Mouse (Mus musculus) CD4-positive helper T cell, adult 2 months (primary cell): ENCODE results near the gene Efna5.
A peak's percentile ranks its signal among the peaks of the same experiment; 100 is the strongest.

ENCODE experiments used
- DNase-seq: peaks from one replicate; pipeline ENCODE4 v3.0.0-alpha.2; 2012; ENCODE audit warnings: low read depth, missing footprints, low spot score

Gene Efna5

DNA sequence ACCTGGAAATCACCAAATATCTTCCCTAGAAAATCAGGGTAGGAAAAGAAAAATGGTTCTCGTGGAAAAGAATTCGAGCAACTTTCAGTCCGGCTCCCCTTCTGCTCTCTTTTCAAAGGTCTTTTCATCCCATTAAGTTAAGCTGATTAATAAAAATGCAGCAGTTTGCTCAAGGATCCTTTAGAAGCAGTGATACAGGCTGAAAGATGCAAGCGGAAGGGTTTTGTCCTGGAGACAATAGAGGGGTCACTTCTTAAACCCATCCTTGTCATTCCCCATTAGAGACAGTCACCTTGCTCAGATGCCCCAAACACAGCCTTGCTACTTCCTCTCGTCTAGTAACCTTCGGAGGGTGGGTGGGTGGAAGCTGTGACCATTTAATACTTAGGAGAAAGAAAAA lies 27.4 kb downstream of the Efna5 start:
- no peak for DNase-seq

DNA sequence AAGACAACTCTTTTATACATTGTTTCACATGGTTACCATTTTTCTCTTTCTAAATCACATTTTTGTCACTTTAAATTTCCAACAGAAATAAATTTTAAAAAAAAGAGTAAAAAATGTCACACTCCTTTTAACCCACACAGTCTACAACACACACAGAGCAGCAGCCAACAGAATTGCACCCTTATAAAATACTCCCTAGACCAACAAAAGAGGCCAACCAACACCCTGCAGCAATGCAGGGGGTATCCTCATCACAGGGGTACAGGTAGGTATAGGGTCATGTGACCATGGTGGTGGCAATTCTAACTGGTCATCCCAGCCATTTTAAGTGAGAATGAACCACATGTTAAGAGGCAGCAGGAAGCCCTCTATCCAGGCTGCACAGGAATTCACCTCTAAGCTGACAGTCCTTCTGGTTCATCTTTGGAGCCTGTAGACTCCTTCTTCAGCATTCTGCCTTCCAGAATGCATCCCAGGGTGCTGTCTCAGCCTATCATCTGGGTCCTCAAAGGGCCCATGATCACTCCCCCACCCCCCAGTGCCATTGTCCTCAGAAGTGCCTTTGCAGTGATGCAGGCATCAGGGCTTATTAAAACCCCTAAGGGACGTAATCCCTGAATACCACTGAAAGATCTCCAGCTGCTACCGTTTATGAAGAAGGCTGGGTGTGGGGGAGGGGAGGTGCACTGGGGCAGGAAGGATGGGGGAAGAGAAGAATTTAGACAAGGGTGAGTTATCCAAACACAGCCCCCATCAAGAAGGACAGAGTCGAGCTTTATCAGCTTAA lies 28.1 kb downstream of the Efna5 start:
- DNase-seq: no peak

DNA sequence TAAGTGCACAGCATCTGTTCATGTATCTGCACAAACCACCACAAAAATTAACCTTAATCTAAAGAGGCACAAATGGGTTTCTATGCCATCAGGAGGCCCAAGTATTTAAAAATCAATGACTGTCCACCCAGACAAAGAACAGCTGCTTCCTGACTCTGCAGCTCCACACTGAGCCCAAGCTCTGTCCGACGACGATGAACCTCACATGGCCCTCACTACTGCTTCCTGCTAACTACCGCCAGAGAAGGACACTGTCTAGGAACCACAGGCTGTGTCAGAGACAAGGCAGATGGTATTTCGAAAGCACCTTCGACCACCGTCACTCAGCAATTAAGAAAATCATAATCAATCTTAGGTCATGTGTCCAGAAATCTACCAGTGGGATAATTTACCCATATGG lies 29.8 kb downstream of the Efna5 start:
- DNase-seq: no peak

DNA sequence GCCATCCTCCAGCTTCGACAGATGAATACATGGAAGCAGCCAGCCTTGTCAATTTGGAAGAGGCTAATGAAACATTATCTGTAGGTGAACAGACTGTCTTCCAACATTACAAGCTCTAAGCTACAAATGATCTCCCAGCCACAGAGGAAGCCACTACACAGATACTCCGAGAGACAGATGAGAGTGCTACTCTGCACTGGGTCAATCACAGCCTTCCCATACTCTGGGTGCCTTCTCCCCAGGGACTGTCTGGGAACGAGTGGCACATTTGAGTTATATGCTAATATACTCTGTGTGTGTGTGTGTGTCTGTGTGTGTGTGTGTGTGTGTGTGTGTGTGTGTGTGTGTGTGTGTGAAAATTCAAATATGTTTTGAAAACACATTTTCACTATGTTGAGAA lies 30.5 kb downstream of the Efna5 start:
- DNase-seq: no peak

DNA sequence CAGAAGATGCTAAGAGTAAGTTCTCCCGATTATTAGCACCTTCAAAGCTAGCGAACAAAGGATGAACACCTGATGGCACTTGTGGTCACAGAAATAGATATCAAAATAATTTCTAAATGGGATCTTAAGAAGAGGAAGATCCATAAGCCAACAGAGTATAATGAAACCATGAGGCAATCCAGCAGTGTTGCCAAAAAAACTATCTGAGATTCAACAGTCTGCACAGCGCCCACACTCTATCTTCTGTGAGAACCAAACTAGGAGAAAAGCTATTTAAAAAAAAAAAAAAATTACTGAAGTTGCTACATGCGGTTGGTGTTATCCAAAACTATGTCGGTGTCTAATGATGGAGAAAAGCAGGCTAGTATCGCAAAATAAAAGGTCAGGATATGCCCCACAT lies 31.4 kb downstream of the Efna5 start:
- DNase-seq: no peak

DNA sequence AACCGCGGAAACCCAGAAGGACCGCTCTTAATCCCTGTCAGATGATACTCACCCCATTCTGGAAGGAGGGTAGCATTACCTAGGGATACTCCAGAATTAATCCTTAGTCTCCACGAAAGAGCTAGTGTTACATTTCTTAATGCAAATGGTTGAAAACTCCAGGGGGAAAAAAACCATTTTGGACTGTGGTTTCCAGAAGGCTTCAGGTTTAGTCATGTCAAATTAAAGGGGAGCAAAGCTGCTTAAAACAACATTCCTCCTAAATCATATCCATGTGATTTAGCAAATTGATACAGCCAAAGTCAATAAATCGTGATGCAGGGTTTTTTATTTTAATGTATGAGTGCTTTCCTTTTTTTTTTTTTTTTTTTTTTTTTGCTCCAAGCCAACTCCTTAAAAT lies 35.5 kb downstream of the Efna5 start:
- DNase-seq: no peak

DNA sequence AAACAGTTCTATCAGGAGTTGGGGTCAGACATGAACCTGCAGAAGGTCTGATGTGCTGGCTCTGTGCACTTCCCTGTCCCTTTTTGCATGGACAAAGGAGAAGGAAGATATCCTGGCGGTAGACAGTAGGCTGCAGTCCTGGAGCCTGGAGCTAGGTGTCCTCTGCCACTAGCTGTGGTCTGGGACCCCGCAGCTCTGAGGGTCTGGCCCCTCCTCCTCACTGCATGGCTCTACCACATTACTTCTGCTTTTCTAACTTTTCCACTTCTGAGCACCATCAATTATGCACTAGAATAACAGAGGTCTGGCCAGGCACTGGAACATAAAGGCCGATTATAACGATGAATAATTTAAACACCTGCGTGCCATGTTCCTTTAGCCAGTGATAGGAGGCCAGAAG lies 36.8 kb downstream of the Efna5 start:
- DNase-seq: no peak

DNA sequence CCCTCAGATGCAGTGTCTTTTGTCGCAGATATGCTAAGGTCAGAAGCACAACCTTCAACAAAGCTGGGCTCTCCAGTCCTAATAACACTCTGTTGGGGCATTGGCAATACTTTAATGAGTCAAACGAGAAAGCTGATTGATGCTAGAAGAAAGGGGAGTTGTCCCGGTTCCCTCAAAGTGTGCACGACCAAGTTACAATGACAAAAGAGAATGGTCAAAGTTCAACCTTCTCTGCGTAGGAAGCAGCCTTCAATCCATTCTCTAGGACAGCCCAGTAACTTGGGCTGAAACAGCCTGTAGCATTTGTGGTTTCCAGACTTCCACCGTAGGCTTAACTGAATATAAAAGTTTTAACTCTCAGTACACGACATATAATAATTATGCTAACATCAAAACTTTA lies 43.8 kb downstream of the Efna5 start:
- no peak for DNase-seq

DNA sequence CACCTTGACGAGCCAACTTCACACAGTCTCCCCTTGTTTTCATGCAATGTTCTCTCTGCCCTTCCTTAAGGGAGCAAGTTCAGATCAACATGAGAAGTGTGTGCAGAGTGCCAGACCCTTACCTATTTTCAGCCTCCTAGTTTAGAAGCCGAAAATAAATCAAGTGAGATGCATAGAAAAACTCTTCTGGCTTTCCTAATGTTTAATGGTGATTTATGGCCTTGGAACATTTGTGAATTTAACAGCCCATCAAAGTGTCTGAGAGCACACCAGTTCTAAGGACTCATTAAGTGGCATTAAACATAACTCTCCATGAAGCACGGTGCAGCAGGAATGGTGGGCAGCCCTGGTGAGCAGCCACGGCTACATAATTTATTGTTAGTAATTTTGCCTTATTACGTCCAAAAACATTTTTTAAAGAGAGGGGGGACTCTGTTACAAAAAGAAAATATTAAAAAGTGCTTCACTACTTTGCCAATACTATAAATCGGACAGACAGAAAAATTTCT lies 44.5 kb downstream of the Efna5 start:
- no peak for DNase-seq

DNA sequence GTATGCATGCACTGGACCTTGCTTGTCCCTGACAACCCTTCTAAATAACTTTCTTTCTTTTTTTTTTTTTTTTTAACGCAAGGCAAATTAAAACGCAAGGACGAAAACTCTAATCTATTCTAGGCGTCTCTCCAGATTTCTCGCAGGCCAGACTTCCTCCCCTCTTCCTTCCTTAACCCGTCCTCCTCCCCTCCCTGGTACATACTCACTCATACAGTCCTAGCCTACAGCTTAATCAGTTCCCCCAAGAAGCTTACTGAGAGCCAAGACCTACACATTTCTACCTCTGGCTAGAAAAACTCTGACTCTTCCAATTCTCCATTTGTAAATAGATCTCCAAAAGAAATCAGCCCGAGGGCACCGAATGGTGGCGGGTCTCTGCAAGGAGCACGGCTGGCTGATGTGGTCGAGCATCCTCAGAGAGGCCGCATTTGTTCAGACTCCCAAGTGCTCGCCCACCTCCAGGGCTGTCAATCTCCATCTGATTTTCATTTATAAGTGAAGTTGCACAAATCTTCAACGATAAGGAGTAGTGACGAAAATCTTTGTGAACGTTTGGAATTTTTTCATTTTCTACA lies 48.5 kb downstream of the Efna5 start:
- no peak for DNase-seq

DNA sequence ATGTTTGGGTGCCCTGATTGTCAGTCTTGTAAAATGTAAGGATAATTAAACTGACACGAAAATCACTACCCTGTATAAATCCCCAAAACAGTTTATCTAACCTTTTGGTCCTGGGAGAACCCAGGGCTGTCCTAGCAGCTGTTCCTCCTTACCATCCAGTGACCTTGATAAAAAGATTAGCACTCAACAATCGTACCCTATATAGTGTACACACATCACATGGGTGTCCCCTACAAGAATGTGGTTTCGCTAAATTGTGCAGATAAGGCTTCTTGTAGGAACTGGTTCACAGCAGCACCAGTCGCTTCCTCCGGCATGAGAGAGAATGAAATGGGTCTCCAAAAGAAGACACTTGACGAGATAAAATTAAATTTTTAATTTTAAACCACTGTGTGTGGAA lies 53.6 kb downstream of the Efna5 start:
- DNase-seq: no peak

DNA sequence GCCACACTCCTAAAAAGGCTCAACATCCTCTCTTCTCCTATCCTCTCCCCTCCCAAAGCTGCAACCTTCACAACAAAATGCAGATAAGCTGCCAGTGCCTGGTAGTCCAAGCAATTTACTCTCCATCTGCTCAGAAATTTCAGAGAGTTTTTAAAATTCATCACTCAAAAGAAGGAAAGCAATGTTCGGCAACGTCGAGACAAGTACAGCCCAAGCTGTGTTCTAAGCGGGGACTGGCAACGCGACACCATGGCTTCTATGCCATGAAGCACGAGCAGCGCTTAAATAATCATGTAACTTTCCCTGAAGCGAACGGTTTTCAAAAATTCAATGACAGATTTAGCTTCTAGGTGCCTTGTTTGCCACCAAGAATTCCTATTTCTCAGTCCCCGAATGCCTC lies 59.9 kb downstream of the Efna5 start:
- no peak for DNase-seq

DNA sequence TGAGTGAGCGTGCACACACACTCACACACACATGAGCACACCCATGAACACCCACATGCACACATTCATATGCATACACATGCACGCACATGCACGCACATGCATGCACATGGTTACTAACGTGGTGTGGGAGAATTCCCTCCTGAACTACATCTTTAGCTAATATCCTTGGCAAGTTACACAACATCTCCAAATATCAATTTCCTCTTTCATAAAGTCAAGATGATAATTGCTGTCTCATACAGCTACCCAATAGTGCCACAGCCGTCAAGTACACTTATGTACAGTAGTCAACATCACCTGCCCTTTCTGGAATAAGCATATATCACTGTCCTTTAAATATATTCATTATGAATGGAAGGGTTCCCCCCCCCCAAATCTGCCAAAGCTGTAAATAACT lies 61.2 kb downstream of the Efna5 start:
- no peak for DNase-seq

DNA sequence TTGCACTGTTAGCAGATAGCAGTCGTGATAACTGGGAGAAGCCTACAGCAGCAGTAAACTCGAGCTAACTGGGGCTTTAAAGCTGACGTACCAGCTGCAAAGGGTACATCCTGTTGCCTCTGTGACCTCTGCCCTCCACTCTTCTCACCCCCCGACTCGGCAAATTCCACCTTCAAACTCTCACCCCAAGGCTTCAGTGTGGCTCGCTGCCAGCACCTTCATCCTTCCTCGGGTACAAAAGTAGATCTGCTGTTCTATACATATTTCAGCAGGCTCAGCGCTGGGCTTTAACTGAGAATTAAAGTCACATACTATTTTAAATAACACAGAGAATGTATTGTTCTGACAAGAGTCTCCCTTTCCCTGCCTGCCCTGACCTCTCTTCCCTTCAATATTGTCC lies 62.3 kb downstream of the Efna5 start:
- peak; percentile 26 for DNase-seq

DNA sequence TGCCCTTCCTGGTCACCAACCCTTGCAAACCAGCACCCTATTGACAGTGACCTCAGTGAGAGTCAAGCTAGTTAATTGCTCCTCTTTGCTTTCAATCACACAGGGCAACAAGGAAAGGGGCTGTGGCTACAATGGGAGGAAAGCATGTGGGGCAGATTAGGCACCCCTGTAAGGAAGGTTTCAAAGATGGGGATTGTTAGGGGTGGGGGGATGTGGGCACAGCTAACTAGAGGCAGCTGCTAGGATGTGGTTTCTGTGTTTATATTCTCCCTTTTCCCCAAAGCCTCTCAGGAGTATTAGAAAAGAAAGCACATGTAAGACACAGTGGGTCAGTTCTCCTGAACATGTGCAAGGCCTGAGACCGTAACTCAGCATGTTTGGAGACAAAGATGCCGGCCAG lies 62.8 kb downstream of the Efna5 start:
- peak; percentile 12 for DNase-seq

DNA sequence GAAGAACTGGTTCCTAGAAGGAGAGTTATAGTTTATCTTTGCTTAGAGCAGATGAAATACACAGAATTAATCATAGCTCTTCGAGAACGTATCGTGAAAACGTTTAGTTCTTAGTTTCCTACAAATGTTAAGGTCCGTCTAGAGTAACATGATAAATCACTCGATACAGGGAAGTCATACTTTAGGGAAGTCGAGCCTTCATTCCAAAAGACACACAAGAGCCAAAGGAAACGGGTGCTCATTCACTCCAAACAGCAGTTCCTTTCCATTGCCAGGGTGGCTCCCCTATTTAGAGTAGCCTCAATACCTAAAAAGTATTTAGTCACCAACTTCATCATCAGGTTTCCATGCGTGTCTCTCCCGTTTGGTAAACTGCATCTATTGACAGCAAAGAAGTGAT lies 64.2 kb downstream of the Efna5 start:
- no peak for DNase-seq

DNA sequence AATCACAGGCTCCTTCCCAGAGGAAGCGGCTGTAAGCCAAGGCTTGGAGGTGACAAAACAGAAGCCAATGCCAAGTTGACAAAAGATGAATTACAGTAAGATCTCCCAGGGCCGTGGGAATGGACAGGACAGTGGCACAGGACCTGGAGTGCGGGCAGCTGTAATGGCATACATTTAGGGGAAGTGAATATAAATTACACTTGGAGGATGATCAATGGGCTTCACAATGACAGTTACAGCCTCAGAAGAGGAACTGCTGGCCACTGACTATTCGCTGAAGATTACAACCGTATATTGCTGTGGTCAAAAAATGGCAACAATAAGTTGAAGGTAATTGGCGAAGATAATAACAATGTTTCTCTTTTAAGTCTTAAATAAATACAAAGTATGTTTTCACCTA lies 67.7 kb downstream of the Efna5 start:
- DNase-seq: no peak

DNA sequence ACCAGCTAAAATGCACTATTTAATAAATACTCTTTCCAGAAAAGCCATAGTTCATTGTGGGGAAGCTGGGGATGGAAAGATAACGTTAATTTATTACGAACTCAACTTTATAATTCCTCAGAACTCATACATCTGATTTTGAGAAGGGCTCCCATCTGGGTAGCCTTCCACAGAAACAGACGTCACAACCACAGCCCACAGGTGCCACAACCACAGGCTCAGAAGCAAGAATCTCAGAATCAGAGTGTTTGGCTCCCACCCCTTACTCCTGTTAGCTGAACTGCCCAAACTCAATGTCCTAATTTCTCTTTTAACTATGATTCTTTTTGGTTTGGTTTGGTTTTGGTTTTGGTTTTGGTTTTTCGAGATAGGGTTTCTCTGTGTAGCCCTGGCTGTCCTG lies 73.2 kb downstream of the Efna5 start:
- DNase-seq: peak; percentile 34

DNA sequence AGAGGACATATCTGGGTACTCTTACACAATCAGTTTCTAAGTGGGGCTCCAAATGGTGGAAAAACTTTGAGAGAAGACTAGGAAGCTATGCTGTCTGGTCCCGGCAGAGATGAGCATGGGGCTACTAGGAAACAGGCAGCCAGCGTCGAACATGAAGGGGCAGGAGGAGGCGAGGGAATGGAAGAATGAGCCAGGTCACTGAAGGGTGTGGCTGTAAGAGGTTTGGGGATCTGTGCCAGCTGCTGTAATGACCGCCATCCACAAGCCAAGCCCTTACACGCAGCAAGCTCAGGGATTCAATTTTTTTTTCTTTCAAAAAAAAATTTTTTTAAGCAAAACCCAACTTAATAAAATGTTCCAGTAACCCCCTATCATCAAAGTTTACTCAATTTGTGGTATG lies 74.5 kb downstream of the Efna5 start:
- no peak for DNase-seq

DNA sequence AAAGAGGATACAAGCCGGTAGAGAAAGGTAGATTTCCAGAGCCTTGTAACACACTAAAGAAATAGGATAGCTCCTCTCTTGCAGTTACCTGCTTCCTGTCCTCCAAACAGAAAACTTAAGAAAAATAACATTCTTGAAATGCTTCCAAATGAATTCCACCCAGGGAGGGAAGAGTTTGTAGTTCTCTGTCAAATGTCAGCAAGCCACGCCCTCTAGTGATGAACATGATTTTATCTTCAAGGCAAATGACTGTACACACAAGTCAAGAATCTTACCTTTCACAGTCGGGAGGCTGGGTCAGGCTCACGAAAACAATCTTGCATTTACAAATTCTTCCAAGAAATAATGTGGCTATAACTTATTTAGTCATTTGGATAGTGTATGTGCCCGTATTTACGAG lies 78.4 kb downstream of the Efna5 start:
- DNase-seq: peak; percentile 11

DNA sequence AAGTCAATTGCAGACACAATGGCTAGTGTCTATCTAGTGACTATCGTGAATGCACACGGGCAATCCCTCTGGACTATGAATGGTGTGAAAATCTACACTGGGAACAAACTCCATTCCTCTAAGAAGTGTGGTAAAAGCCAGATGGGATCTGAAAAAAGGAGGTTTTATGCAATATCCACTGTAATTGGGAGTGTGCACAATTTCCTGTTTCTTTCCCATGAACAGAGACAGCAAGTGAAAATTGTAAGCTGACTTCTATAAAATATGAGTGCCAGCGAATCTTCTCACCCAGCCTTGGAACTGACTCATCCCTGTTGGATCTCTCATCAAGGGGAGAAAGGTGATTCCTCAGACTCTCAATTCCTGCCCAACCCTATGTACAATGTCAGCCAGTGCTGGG lies 83.8 kb downstream of the Efna5 start:
- no peak for DNase-seq

DNA sequence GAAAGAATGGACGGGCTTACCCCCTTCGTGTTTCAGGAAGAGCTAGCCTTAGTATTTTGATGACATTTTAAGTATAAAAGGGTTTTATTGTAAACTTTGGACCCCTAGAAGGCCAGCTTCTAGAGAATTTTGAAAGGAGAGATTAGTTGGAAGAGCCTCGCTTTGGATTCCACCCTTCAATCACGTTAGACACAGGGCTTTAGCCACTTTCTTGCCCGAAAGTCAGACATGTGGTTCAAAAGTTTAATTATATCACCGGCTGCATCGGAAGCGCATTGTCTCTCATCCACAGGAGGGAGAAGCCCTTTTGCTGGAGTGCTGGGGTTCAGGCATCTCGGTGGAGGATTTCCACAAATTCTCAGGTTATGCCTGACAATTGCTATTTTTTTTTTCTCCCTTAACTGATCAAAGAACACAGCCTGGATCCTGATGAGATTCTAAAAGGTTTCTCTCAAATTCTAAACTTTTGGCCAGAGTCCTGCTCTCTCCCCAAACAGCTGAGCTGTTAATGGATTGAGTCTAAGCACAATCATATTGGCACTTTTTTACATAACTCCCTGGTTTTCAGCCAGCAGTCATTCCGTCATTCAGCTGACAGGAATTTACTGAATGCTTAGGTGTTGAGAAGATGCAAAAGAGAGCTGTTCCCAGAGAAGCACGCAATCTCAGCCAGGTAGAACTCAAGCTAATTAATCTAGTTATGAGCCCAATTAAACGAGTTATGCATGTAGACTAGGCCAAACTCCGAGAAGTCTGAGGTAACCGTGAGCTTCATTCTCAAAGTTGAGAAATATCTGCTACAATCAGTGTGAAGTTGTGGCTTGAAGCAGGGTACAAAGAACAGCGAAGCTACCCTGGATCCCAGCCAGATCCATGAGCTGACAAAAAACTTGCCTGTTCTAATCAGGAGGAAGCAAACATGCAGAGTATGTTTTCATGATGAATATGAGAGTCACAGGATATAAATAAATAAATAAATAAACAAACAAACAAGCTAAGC lies 91.5 kb downstream of the Efna5 start:
- DNase-seq: no peak
